Mouse (Mus musculus): ENCODE measurements at regions not wholly inside any gene's neighbourhood (a gene's known extent, or its start where the extent isn't known, plus 50 kb on each side); places are given as distances from the start of the nearest gene placed in this dataset.

GRCm38 (mm10) chr9:13978842-13979241, 151.3 kb downstream of the Fam76b start:
- DNase-seq (ENCODE audit: low spot score in 2 of 2) = no peak

DNA sequence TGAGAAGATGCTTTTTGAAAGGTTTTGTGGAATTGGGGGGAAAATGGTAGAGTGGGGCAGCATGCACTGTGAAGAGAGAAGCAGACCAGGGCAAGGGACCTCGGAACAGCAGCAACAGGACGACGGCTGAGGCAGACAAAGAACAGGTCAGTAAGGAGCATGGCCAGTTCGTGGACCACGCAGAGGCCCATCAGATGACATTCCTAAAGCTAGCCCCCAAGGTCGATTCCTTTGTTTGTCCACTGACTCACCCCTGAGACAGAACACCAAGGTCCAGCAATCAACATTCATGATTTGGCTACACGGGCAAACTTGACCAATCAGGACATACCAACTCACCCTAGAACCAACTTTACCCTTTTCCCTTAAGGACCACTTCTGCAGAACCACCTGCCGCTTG, 160.0 kb downstream of the Fam76b start:
- no peak for DNase-seq (ENCODE audit: low spot score in 2 of 2)

DNA sequence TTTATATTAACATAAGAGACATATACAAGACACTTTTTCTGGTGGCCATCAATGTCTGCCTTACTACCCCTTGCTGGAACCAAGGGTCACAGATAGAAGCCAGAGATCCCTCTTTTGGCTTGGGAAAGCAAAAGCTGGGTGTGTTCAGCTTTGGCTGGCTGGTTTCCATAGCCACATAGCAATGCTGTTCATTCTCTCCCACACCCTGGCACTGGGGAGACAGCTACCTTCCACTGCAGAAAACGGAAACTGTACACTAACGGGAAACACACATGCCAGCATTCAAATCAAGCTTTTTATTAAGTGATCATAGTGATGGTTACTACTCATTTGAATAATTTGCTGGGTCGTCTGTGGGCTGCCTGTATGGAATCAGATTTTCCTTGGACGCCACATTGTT, 161.4 kb downstream of the Fam76b start:
- DNase-seq (ENCODE audit: low spot score in 2 of 2) = no peak

DNA sequence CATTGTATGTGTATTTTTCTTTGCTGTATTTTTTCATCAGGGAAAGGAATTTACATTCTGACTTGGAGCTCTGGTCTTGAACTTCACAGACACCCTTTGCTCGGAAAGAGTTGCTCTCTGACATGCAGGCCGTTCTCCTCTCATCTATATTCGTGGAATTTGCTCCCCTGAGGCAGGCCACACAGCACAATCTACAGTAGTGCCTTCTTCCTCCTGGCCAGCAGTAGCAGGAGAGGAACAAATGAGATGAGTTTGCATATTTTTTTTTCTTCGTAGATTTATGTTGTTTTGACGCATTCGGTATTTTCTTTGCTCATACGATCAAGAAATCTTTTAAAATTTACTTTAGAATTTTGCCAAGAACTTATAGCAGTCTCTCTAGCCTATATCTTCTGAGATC, 163.4 kb downstream of the Fam76b start:
- DNase-seq (ENCODE audit: low spot score in 2 of 2) = no peak

- no peak for DNase-seq (ENCODE audit: low spot score in 2 of 2)
These were observed 165.2 kb downstream of the Fam76b start for GRCm38 (mm10) chr9:13992728-13993127.

- no peak for DNase-seq (ENCODE audit: low spot score in 2 of 2)
These were observed 171.8 kb downstream of the Fam76b start for GRCm38 (mm10) chr9:13999358-13999757.

- DNase-seq (ENCODE audit: low spot score in 2 of 2) = no peak
These were observed 174.0 kb downstream of the Fam76b start for GRCm38 (mm10) chr9:14001517-14001916.

DNA sequence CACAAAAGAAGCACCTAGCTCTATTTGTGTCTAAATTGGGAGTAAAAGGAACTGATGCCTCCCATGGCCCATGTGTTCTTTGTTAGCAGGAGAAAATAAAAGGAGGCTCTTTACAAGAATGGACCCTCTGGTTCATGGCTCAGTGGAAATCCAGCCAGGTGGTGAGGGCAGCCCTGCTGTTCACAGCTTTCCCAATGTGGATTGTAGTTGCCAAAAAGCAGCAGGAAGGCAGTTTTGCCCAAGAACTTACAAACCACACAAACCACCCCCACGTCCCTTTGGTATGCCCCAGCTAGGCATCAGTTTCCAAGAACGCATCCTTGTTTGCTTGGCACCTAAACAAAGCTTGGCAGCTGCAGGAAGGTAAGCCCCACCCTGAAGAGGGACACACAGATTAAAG, 174.7 kb downstream of the Fam76b start:
- DNase-seq (ENCODE audit: low spot score in 2 of 2) = no peak

DNA sequence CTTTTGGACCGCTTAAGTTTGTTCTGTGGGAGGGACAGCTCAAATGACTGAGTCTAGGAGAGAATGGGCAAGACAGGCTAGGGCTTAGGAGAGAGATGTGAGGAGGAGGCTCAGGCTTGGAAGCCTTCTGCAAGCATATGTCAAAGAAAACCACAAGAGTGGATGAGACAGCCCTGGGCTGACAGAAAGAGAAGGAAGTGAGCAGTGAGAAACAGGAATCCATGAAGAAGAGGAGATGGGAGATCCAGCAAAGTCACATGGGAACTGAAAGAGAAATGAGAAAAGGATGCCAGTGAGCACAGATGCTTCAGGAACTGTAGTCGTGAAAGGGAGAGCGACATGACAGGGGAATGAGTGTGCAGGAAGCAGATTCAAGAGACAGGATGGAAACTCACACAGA, 175.6 kb downstream of the Fam76b start:
- DNase-seq (ENCODE audit: low spot score in 2 of 2) = no peak

DNA sequence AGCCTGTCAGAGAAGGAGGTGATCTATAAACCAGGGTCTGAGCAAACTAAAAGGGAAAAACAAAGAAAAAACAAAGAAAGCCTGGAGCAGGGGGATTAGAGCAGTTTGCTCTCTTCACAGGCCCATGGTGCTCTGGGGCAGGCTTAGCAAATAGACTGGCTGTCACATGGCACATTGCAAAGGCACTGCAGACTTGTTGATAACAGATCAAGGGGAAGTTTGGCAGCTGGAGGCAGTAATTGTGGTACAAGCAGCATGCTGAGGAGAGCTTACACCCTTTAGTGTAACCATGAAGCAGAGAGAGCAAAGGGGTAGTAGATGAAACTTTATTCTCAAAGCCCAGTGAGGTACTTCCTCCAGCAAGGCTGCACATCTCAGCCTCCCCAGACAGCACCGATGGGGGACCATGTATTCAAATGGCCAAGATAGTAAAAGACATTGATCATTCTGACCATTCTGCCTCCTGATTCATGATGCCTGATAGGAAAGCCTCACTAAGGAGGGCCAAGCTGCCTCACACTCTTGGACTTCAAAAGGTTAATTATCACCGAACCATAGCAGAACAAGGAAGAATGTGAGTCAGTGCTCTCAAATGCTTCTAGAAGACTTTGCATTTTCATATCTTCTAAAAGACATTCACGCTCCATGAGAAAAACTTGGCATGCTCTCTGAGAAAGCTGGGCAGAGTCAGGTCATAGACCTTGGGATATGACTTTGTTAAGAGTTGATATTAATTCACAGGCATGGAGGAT, 178.9 kb downstream of the Fam76b start:
- no peak for DNase-seq (ENCODE audit: low spot score in 2 of 2)

DNA sequence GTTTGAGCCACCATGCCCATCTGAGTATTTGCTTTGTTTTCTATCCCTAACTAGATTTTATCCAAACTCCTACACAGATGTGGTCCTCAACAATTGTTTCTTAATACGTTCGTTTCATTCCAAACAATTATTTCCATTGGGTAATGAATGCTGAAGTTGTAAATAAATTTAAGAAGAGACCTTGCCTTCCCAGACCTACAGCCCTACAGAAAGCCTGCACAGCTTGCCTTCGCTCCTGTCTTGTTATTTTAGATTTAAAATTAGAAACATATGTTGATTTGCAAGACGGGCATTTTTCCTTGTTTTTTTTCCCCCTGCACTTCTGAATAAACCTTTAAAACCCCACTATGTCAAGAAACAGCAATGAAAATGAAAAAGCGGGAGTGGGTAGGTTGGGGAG, 181.9 kb downstream of the Fam76b start:
- DNase-seq (ENCODE audit: low spot score in 2 of 2) = no peak

- DNase-seq (ENCODE audit: low spot score in 2 of 2) = no peak
These were observed 182.9 kb downstream of the Fam76b start for GRCm38 (mm10) chr9:14010261-14010949.

DNA sequence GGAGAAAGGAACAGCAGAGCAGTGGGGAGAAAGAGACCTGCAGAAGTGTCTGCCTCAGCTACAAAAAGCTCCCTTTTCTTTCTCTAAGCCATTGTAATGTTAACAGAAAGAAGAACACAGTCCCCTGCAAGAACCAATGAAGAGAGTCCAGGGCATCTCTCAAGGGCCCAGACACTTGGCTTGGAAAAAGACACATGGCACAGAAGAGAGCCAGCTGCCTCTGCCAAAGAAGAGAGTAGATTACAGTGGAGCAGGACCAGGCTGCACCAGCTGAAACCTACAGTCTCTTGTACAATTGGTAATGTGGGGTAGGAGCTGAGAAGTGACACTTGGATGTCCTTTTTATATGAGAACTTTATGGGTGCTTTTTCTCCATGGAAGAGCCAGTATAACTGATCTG, 196.7 kb downstream of the Fam76b start:
- no peak for DNase-seq (ENCODE audit: low spot score in 2 of 2)

GRCm38 (mm10) chr9:14024701-14025100, 197.2 kb downstream of the Fam76b start:
- no peak for DNase-seq (ENCODE audit: low spot score in 2 of 2)

GRCm38 (mm10) chr9:14028056-14028455, 200.5 kb downstream of the Fam76b start:
- DNase-seq (ENCODE audit: low spot score in 2 of 2) = no peak

DNA sequence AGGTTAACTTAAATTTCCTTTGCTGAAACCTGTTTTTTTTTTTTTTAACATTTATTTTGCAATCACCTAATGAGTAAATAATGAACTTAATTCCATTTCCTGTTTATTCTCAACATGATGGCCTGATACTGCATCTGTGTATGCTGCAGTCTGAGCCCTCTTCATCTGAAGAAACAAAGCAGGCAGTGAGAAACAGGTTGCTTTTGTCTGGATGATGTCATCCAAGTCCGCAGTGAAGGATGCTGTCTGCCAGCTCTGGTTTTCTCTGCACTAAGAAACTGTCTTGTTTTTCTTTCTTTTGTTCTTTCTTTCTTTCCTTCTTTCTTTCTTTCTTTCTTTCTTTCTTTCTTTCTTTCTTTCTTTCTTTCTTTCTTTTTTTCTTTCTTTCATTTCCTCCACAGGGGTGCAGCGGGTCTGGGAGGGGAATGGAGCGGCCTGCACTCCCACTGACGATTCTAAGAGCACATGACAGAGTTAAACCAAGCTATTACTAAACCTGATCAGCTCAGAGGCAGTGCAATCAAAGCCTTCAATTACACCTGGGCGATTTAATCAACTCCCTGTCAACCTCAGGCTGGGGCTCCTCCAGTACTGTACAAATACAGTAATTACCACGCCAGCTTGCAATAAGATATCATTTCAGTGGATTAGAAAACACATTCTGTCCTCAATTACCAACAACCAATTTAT, 204.0 kb downstream of the Fam76b start:
- DNase-seq (ENCODE audit: low spot score in 2 of 2) = no peak

DNA sequence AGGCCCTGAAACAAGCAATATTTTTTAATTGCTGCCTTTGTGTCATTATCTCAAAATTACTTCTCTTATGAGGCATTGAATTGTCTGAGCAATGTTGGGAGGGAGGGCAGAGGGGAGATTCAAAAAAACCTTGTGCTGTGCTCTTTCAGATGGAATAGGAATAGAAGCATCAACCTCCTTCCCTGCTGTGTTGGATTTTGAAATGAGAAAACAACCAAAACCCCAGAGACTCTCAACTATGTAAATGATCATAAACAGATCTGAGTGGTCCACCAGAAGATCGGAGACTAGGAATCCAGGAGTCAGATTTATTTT, 204.5 kb downstream of the Fam76b start:
- DNase-seq (ENCODE audit: low spot score in 2 of 2) = no peak

DNA sequence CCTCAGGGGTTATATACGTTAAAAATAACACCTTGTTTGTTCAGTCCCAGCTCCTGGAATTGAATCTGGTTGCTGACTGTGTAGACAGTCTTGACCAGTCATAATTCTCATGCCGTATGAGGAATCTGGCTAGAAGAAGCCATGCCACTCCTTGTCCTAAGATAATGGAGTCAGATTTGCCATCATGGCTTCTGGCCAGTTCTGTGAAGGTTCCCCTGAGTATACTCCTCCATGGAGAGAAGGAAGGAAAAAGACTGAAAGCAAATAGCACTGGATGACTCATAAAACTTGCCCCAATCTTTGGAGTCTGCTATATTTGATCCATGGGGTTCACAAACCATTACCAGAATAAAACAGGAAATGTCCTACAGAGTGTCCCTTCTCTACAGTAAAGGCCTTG, 208.0 kb downstream of the Fam76b start:
- DNase-seq (ENCODE audit: low spot score in 2 of 2) = no peak

DNA sequence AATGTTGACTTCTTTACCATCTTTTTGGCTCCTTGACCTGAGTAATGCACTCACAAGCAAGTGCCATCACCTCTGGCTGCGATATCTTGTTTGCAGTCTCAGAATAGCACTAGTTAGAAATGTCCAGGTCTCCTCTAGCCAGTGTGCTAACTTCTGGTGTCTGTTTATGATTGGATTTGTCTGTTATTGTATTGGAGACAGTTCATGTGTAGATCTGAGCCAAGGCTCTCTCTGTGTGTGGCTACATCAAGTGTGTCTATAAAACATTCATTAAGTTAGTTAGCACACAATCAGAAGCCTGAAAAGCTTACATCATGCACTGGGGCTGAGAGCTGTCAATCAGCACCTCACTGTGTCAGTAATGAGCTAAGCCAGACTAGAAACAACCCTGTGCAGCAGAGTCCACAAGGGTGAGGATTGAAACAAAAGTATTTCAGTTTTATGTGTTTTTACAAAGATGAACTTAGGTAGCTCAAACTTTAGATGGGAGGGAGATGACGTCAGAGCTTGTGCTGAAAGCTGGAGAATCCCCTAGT, 214.5 kb downstream of the Fam76b start:
- DNase-seq (ENCODE audit: low spot score in 2 of 2) = no peak

DNA sequence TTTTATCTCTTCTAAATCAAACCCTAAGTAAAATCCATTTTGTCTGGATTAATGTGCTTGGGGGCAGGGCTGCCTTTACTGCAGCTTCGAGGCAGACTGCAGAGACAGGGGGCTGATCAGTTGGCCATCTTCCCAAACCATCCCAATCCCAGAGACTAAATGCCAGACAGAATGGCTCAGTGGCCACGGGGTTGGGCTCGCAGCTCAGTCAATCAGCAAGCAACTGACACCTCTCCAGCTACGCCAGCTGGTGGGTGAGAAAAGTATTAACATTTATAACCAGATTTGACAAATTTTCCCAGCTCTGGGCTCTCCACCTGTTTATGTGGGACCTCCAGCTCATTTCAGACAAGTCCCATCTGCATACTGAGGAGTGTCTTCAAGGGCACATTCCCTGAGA, 220.7 kb downstream of the Fam76b start:
- DNase-seq (ENCODE audit: low spot score in 2 of 2) = no peak

DNA sequence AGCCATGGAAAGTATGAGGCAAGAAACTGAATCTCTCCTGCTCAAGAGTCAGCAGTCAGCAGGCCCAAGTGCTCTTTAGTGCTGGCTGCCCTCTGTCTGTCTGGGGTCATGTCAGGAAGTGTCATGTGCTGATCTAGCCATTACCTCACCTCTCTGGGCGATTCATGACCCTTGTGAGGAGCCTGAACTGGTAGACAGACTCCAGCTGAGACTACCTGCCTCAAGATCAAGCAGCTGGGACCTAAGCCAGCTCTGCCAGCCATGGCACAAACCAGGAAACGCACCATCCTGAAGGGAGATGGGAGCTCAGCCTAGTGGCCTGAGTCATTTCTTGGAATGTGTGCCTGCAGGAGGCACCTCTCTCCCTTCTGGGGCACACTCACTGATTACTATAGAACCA, 221.2 kb upstream of the Sesn3 start:
- no peak for DNase-seq (ENCODE audit: low spot score in 2 of 2)

GRCm38 (mm10) chr9:14056410-14057172, 218.3 kb upstream of the Sesn3 start:
- DNase-seq (ENCODE audit: low spot score in 2 of 2) = no peak

Measured in frontal cortex, postnatal 25 days (tissue).